Mouse (Mus musculus): ENCODE results near the gene Mto1. TPM values are rescaled to one million over a fixed set of nuclear protein-coding genes. Genes with fewer than 3 reads are reported as not detected.
A peak's percentile ranks its signal among the peaks of the same experiment; 100 is the strongest.

The Mto1 gene
- total and polyA plus RNA-seq, 2 experiments from 2014 or later = 21.8 to 22.4 TPM

GRCm38 (mm10) chr9:78465725-78466124, 17.7 kb downstream of the Mto1 start:
- Histone ChIP-seq H3K9me3 (replicated peaks; ENCODE audit: control insufficient read depth, low read length) (no peaks in the 10 kb centered on the region), H3K4me2 (ENCODE audit: low read depth, low read length) (no peak overlapping the region), H3K27ac (ENCODE audit: low read depth) (no peak overlapping the region), H3K27me3 (ENCODE audit: control insufficient read depth, insufficient read depth, low read length) (no peaks in the 10 kb centered on the region), H3K9ac (replicated peaks; ENCODE audit: low read depth, low read length) (no peak overlapping the region), H3K4me1 (ENCODE audit: control insufficient read depth, insufficient read depth) (no peaks in the 10 kb centered on the region), H3K36me3 (replicated peaks; ENCODE audit: control insufficient read depth, insufficient read depth, low read length) (peaks cover 77% of the 10 kb centered on the region), H3K4me3 (ENCODE audit: low read depth, low read length) (no peak overlapping the region)
- ATAC-seq (ENCODE audit: insufficient read depth, low read depth) = no peak
- DNase-seq (ENCODE audit: low spot score) = no peak
- WGBS = 65% methylated on average over 3 of the region's 3 CpGs
- TF ChIP-seq CTCF (IDR thresholded peaks at IDR 0.05; ENCODE audit: low read depth) (no peak), EP300 (IDR thresholded peaks at IDR 0.05; ENCODE audit: low read depth) (no peak)

DNA sequence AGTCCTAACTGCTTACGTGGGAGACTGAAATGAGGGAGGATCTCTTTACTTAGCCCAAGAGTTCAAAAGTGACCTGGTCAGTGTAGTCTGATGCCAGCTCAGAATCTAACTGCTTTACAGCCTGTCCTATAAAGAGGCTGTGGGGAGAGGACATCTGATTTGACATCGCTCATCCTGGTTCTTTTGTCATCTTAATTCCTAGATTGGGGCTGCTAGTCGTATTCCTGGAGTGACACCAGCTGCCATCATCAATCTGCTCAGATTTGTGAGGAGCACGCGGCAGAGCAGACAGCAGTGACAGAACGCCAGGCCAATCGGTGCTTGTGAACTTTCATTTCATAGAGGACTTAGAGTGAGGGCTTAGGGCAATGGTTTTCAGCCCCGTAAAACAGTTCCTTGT, 25.6 kb downstream of the Mto1 start:
- DNase-seq (ENCODE audit: low spot score) = no peak
- no peak for TF ChIP-seq EP300 (IDR thresholded peaks at IDR 0.05; ENCODE audit: low read depth)
- no peak for TF ChIP-seq CTCF (IDR thresholded peaks at IDR 0.05; ENCODE audit: low read depth)
- H3K27me3 ChIP-seq (ENCODE audit: control insufficient read depth, insufficient read depth, low read length) = no peaks in the 10 kb centered on the region
- no peak overlapping the region for H3K27ac ChIP-seq (ENCODE audit: low read depth)
- peaks cover 69% of the 10 kb centered on the region for H3K36me3 ChIP-seq (replicated peaks; ENCODE audit: control insufficient read depth, insufficient read depth, low read length)
- H3K4me3 ChIP-seq (ENCODE audit: low read depth, low read length) = no peak overlapping the region
- H3K9me3 ChIP-seq (replicated peaks; ENCODE audit: control insufficient read depth, low read length) = no peaks in the 10 kb centered on the region
- H3K4me1 ChIP-seq (ENCODE audit: control insufficient read depth, insufficient read depth) = no peaks in the 10 kb centered on the region
- no peak overlapping the region for H3K4me2 ChIP-seq (ENCODE audit: low read depth, low read length)
- ATAC-seq (ENCODE audit: insufficient read depth, low read depth) = no peak
- WGBS = 80% methylated on average over 8 of the region's 8 CpGs
- no peak overlapping the region for H3K9ac ChIP-seq (replicated peaks; ENCODE audit: low read depth, low read length)

DNA sequence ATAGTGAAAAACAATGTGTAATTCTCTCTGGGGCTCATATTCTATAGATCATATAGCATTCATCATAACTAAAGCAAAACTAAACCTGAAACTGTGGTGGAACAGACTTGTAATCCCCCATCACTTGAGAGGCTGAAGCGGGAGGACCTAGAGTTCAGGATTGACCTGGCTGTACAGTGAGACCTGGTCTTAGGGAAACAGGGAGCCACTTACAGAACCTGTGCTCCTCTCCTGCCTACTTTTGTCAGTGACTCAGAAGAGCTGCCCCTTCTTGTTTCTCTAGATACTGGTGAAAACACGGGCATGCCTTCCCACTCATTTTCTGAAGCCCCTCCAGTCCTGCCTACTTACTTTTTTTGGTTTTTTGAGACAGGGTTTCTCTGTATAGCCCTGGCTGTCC, 26.3 kb downstream of the Mto1 start:
- no peaks in the 10 kb centered on the region for H3K4me1 ChIP-seq (ENCODE audit: control insufficient read depth, insufficient read depth)
- peaks cover 71% of the 10 kb centered on the region for H3K36me3 ChIP-seq (replicated peaks; ENCODE audit: control insufficient read depth, insufficient read depth, low read length)

DNA sequence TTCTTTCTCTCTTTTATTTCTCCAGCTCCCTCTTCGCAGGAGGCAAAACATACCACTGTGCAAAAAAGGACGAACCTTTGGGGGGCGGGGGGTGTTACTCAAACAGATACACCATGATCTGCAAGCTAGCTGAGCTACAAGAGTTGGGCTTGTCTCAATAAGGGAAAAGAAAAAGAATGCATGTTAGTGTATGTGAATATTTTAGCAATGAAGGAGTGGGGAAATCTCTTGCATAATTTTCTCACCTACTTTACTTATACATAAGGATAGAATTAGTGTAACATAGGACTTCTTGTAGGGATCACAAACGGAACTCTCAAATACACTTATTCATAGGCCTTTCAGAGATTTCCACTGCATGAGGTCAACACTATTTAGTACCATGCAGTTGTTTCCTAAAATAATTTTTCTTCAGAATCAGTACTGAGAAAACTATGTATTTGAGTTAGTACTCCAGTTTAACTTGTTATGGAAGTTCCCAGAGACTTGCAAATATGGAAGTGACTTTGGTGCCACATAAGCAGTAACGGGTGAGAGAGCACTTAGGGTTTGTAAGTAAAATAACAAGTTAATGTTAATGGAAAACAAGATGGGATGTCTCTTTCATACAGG, 26.9 kb downstream of the Mto1 start:
- no peak overlapping the region for H3K27ac ChIP-seq (ENCODE audit: low read depth)
- TF ChIP-seq EP300 (IDR thresholded peaks at IDR 0.05; ENCODE audit: low read depth) (no peak), CTCF (IDR thresholded peaks at IDR 0.05; ENCODE audit: low read depth) (no peak)
- DNase-seq (ENCODE audit: low spot score) (no peak), ATAC-seq (ENCODE audit: insufficient read depth, low read depth) (no peak)
- no peaks in the 10 kb centered on the region for H3K27me3 ChIP-seq (ENCODE audit: control insufficient read depth, insufficient read depth, low read length)
- peaks cover 73% of the 10 kb centered on the region for H3K36me3 ChIP-seq (replicated peaks; ENCODE audit: control insufficient read depth, insufficient read depth, low read length)
- no peak overlapping the region for H3K9ac ChIP-seq (replicated peaks; ENCODE audit: low read depth, low read length)
- no peaks in the 10 kb centered on the region for H3K9me3 ChIP-seq (replicated peaks; ENCODE audit: control insufficient read depth, low read length)
- WGBS = 80% methylated on average over 5 of the region's 5 CpGs
- no peaks in the 10 kb centered on the region for H3K4me1 ChIP-seq (ENCODE audit: control insufficient read depth, insufficient read depth)
- H3K4me2 ChIP-seq (ENCODE audit: low read depth, low read length) = no peak overlapping the region
- no peak overlapping the region for H3K4me3 ChIP-seq (ENCODE audit: low read depth, low read length)

More for the DNA sequence above, 26.3 kb downstream of the Mto1 start:
- ATAC-seq (ENCODE audit: insufficient read depth, low read depth) = no peak
- no peak for TF ChIP-seq EP300 (IDR thresholded peaks at IDR 0.05; ENCODE audit: low read depth)
- no peak for TF ChIP-seq CTCF (IDR thresholded peaks at IDR 0.05; ENCODE audit: low read depth)
- DNase-seq (ENCODE audit: low spot score) = no peak
- Histone ChIP-seq H3K4me2 (ENCODE audit: low read depth, low read length) (no peak overlapping the region), H3K4me3 (ENCODE audit: low read depth, low read length) (no peak overlapping the region), H3K27ac (ENCODE audit: low read depth) (no peak overlapping the region), H3K9ac (replicated peaks; ENCODE audit: low read depth, low read length) (no peak overlapping the region), H3K9me3 (replicated peaks; ENCODE audit: control insufficient read depth, low read length) (no peaks in the 10 kb centered on the region), H3K27me3 (ENCODE audit: control insufficient read depth, insufficient read depth, low read length) (no peaks in the 10 kb centered on the region)
- 72% methylated on average over 2 of the region's 2 CpGs for WGBS

DNA sequence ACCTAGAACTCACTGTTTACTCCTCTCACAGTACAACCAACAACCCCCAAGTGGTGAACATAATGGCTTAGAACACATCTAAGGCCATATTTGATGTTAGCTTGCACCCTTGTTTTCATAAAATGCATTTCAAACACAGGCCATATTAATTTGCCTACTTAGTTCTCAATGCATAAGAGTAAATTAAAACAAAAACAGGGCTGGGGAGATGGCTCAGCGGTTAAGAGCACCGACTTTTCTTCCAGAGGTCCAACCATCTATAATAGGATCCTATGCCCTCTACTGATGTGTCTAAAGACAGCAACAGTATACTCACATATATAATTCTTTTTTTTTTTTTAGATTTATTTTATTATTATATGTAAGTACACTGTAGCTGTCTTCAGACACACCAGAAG, 27.4 kb downstream of the Mto1 start:
- Histone ChIP-seq H3K9me3 (replicated peaks; ENCODE audit: control insufficient read depth, low read length) (no peaks in the 10 kb centered on the region), H3K9ac (replicated peaks; ENCODE audit: low read depth, low read length) (no peak overlapping the region), H3K27me3 (ENCODE audit: control insufficient read depth, insufficient read depth, low read length) (no peaks in the 10 kb centered on the region), H3K4me2 (ENCODE audit: low read depth, low read length) (no peak overlapping the region), H3K4me1 (ENCODE audit: control insufficient read depth, insufficient read depth) (no peaks in the 10 kb centered on the region), H3K27ac (ENCODE audit: low read depth) (no peak overlapping the region), H3K4me3 (ENCODE audit: low read depth, low read length) (no peak overlapping the region), H3K36me3 (replicated peaks; ENCODE audit: control insufficient read depth, insufficient read depth, low read length) (peaks cover 71% of the 10 kb centered on the region)
- WGBS = 83% methylated on average over 2 of the region's 2 CpGs
- ATAC-seq (ENCODE audit: insufficient read depth, low read depth) = no peak
- no peak for DNase-seq (ENCODE audit: low spot score)
- no peak for TF ChIP-seq EP300 (IDR thresholded peaks at IDR 0.05; ENCODE audit: low read depth)
- no peak for TF ChIP-seq CTCF (IDR thresholded peaks at IDR 0.05; ENCODE audit: low read depth)

DNA sequence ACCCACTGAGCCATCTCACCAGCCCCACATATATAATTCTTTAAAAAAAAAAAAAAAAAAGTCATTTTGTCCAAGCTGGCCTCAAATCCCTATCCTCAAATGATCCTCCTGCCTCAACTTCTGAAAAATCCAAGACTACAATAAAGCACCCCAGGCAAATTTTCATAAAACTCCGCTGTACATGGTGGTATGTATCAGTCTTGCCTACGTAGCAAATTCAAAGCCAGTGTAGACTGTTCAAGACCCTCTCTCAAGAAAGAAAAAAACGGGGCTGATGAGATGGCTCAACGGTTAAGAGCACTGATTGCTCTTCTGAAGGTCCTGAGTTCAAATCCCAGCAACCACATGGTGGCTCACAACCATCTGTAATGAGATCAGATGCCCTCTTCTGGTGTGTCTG, 27.9 kb downstream of the Mto1 start:
- Histone ChIP-seq H3K27me3 (ENCODE audit: control insufficient read depth, insufficient read depth, low read length) (no peaks in the 10 kb centered on the region), H3K4me3 (ENCODE audit: low read depth, low read length) (no peak overlapping the region), H3K4me1 (ENCODE audit: control insufficient read depth, insufficient read depth) (no peaks in the 10 kb centered on the region), H3K36me3 (replicated peaks; ENCODE audit: control insufficient read depth, insufficient read depth, low read length) (peaks cover 67% of the 10 kb centered on the region), H3K4me2 (ENCODE audit: low read depth, low read length) (no peak overlapping the region), H3K9ac (replicated peaks; ENCODE audit: low read depth, low read length) (no peak overlapping the region), H3K9me3 (replicated peaks; ENCODE audit: control insufficient read depth, low read length) (no peaks in the 10 kb centered on the region), H3K27ac (ENCODE audit: low read depth) (0 out of 2 replicates have a peak overlapping the region, but pooled peaks have one; percentile 5)
- no peak for ATAC-seq (ENCODE audit: insufficient read depth, low read depth)
- TF ChIP-seq CTCF (IDR thresholded peaks at IDR 0.05; ENCODE audit: low read depth) (no peak), EP300 (IDR thresholded peaks at IDR 0.05; ENCODE audit: low read depth) (no peak)
- DNase-seq (ENCODE audit: low spot score) = no peak
- 86% methylated on average over 4 of the region's 4 CpGs for WGBS

Measured in heart, postnatal 0 days (tissue).